Mouse (Mus musculus) frontal cortex, adult (tissue): ENCODE results near the gene Ccm2.

Experiments
- ATAC-seq: cut with Nextera tagmentation; 2 replicates; pipeline ENCODE4 v1.9.2; 2017; ENCODE audit warnings: mild to moderate bottlenecking, moderate library complexity, mixed read lengths; ENCODE audit not compliant: low TSS enrichment

The Ccm2 gene

DNA sequence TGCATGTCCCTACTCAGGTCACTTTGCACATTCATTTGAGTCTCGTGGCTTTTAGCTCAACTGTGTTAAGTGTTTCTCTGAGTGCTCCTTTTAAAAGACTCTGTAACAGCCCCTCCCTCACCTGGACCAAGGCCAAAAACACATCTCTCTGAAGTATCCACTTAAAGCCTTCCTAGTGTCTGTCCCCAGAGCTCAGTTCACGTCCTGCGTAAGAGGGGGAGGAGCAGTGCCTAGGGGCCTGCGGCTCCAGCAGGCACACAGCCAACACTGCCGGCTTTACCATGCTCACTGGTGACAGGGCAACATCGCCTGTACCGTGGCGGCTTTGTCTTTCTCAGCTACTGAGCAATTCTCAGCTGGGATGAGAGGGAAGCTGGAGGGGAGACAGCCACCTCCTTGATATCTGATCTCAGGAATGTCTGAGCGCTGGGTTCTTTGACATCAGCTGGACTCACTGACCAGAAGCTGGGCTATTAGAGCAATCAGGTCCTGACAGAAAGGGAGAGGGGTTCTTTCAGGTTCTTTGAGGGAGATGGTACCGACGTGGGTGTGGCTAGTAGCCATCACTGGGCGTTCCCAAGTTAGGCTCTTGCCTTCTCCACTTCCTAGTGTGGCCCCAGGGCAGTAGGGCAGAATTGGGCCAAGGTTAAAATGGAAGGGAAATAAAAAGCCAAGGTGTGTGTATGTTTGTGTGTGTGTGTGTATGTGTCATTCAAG, 57.4 kb downstream of the Ccm2 start:
- 0 out of 2 replicates have a peak, but pooled peaks have one; percentile 2 for ATAC-seq

DNA sequence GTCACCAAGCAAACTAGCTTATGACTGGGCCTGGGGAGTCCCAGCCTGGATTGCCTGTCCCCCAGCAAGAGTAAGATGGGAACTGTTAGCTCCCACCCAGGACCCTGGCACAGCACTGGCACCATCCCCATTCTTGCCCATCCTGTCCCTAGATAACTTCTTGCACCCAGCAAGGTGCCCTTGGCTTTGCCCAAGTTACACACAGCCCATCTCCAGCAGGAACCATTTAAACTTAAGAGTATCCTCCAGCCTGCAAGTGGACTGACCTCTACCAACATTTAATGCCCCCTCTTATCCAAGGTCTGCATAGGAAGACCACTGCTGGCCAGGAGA, 57.9 kb downstream of the Ccm2 start:
- ATAC-seq = no peak

- ATAC-seq = peak; percentile 14
Measured at GRCm38 (mm10) chr11:6605021-6605481, 58.4 kb downstream of the Ccm2 start.

GRCm38 (mm10) chr11:6605491-6606399, 59.1 kb downstream of the Ccm2 start, which contains the start of gene Nacad:
Gene Nacad, minus strand, starts transcription at chr11:6606053.
- ATAC-seq = peak; percentile 82

GRCm38 (mm10) chr11:6615250-6616205, 68.8 kb downstream of the Ccm2 start:
- ATAC-seq = no peak

DNA sequence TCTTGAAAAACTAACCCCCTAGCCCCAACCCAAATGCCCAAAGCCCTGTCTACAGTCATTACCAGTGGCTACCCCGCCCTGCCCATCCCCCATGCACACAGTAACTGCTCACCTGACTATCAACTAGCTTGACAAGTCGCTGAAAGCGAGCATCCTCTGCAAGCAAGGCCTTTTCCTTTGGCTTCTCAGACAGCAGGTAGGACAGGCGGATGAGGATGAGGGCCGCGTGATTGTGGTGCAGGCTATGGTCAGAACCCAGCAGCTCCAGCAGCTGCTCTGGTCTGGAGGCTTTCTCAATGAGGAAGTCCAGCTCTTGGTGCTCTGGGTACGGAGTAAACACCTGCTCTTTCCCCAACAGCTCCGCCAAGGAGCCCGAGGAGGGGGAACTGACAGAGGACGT, 77.0 kb downstream of the Ccm2 start:
- no peak for ATAC-seq

GRCm38 (mm10) chr11:6624619-6625382, 78.1 kb downstream of the Ccm2 start:
- ATAC-seq = no peak

DNA sequence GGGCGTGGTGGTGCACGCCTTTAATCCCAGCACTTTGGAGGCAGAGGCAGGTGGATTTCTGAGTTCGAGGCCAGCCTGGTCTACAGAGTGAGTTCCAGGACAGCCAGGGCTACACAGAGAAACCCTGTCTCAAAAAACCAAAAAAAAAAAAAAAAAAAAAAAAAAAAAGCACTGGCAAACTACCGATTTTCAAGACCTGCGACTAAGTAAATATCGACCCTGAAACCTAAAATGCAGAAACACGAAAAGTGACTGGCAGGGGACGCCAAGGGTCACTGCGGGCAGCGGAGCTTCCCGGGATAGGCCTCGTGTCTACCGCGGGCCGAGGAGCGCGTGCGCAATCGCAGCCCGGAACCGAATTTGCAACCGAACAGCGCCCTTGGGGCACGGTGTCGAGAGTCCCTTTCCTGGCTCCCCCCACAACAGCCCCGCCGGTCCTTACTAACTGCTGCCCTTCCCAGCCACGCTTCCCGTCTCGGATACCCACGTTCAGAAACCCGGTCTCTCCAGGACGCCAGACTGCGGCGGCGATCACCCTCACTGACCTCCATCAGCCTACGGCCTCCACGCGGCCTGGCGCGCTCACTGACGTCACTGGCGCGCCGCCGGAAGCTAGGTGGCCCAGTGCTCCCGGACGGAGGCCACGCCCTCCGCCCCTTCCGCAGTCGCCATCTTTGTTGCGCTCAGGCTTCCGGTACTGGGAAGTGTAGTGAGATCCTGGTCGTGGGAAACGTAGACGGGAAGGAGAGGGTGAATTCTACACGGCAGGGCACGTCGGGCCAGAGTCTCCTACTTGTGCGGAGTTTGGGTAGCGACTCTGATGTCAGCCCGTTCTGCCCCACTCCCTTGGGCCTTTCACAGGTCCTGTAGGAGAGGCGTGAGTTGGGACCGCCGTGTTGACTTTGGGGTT, 79.0 kb downstream of the Ccm2 start, which contains the start of gene Tbrg4:
Tbrg4 (minus strand) TSS at position 590 of the 910 bp plus-strand sequence.
- ATAC-seq = peak; percentile 96

DNA sequence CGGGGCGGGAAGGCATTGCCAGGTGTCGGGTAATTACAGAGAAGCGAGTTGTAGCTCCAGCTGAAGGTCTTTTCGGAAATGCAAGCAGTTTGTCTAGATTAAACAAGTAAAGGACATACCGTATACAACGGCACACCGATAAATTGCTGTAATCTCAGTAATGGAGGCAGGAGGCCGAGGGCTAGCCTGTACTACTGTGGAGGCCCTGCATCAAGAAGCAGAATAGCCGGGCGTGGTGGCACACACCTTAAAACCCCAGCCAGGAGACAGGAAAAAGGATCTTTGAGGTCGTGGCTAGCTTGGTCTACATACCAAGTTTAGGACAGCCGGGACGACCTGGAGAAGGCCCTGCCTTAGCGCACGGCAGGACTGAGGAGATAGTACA, 79.7 kb downstream of the Ccm2 start:
- 0 out of 2 replicates have a peak, but pooled peaks have one; percentile 6 for ATAC-seq

DNA sequence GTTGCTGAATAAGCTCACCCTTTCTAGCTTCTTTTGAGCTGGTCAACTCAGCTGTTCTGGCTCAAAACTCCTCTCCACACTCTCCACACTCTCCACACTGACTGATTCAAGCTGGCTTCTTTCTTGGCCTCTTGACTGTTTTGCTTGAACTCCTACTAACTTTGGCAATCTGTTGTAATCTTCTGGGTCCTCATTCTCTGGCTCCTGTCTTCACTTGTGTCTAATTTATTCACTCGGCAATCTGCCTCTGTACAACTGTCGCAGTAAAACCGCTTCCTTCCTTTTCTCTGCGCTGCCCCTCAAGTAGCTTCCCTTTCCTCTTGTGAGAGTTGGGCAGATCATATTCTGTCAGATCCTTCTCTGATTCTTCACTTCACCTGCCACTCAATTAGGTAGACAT, 81.0 kb downstream of the Ccm2 start:
- ATAC-seq = no peak

DNA sequence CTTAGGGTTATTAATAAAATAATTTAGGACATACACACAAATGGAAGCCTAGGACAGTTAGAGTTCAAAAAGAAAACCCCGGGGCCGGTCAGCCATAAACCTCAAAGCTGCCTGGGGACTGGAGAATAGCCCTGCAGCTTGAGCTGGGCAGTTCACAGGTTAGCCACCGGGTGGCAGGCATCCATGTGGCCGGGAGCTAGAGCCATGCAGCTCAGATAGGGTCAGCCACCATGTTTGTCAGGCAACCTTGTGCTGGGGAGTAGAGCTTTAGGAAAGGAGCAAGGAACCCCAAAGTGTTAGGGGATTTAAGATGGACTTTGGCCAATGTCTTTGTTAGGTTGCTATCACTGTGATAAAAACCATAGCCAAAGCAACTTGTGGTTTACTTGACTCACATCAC, 81.9 kb downstream of the Ccm2 start:
- no peak for ATAC-seq

- ATAC-seq = no peak
Measured at GRCm38 (mm10) chr11:6629655-6630054, 83.0 kb downstream of the Ccm2 start.

DNA sequence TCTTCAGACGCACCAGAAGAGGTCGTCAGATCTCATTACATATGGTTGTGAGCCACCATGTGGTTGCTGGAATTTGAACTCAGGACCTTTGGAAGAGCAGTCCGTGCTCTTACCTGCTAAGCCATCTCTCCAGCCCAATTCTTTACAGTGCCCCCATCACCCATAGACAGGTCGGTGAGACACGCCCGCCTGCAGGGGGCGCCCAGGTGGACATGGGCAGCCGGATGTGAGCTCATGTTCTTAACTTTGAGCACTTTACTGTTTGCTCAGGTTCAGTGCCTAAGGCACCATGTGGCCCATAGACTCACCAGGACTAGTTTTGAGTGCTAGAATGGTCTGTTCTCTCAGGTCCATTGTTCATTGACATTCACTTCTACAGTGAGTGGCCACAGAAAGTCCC, 89.5 kb downstream of the Ccm2 start:
- no peak for ATAC-seq

DNA sequence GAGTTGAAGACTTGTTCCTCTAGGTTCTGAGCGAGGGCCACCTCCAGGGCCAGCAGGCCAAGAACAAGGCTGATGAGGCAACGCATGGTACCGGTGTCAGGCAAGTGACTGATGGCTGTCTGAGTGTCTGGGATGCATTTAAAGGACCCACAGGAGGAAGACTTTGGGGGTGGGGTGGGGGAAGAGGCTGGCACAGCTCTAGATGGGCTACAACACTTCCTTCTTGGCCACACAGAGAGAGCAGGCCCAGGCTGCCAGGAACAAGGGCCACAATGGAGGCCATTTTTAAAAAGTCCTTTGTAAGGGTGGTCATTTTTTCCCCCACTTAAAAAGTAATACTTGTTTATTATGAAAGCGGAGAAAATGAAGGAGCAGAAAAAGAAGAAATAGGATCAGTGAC, 91.8 kb downstream of the Ccm2 start, which contains the start of gene Wap:
Wap (minus strand) TSS at position 101 of the 400 bp plus-strand sequence.
- ATAC-seq = no peak

GRCm38 (mm10) chr11:6639072-6639471, 92.4 kb downstream of the Ccm2 start:
- no peak for ATAC-seq

- ATAC-seq = peak; percentile 94
Measured at GRCm38 (mm10) chr11:6644566-6644965, 97.9 kb downstream of the Ccm2 start.
